Mouse (Mus musculus) ZHBTc4 (cell line): ENCODE measurements around the gene Trappc13.
"Not testable (repeated sequence)": the region's sequence is repeated elsewhere in the genome, so short reads cannot be mapped to it uniquely, and the experiment has no call there.

ENCODE experiments used
- DNase-seq: peaks from one replicate; pipeline ENCODE4 v3.0.0-alpha.2; 2011; ENCODE audit warnings: low read depth, low spot score

Gene Trappc13

GRCm38 (mm10) chr13:104177796-104178649 is at the start of gene Trappc13:
TSS of gene Trappc13 (minus strand) at chr13:104178469.
- DNase-seq = peak; percentile 92

GRCm38 (mm10) chr13:104227478-104227877 is 49.2 kb upstream of the Trappc13 start:
- no peak for DNase-seq

- no peak for DNase-seq
Observed at GRCm38 (mm10) chr13:104204313-104204712, 26.0 kb upstream of the Trappc13 start.

GRCm38 (mm10) chr13:104195891-104196290 is 17.6 kb upstream of the Trappc13 start:
- DNase-seq = not testable (repeated sequence)

GRCm38 (mm10) chr13:104187357-104187756 is 9.1 kb upstream of the Trappc13 start:
- DNase-seq = no peak

GRCm38 (mm10) chr13:104179176-104179888 is 1.1 kb upstream of the Trappc13 start:
- no peak for DNase-seq

GRCm38 (mm10) chr13:104178650-104179121 is 417 bp upstream of the Trappc13 start, which contains the start of gene Trim23:
TSS of gene Trim23 (plus strand) at chr13:104178797.
- peak; percentile 99 for DNase-seq

- DNase-seq = no peak
Observed at GRCm38 (mm10) chr13:104176874-104177273, 1.4 kb downstream of the Trappc13 start.

GRCm38 (mm10) chr13:104172498-104172897 is 5.8 kb downstream of the Trappc13 start:
- no peak for DNase-seq

GRCm38 (mm10) chr13:104171711-104172110 is 6.6 kb downstream of the Trappc13 start:
- DNase-seq = peak; percentile 40

GRCm38 (mm10) chr13:104155686-104156085 is 22.6 kb downstream of the Trappc13 start:
- DNase-seq = no peak

GRCm38 (mm10) chr13:104155106-104155505 is 23.2 kb downstream of the Trappc13 start:
- DNase-seq = no peak

- DNase-seq = no peak
Observed at GRCm38 (mm10) chr13:104154180-104154579, 24.1 kb downstream of the Trappc13 start.

GRCm38 (mm10) chr13:104145646-104146045 is 32.6 kb downstream of the Trappc13 start:
- DNase-seq = no peak

- DNase-seq = no peak
Observed at GRCm38 (mm10) chr13:104144871-104145270, 33.4 kb downstream of the Trappc13 start.

- peak; percentile 81 for DNase-seq
Observed at GRCm38 (mm10) chr13:104139369-104140209, 38.7 kb downstream of the Trappc13 start.

- no peak for DNase-seq
Observed at GRCm38 (mm10) chr13:104134510-104135085, 43.7 kb downstream of the Trappc13 start.

- DNase-seq = no peak
Observed at GRCm38 (mm10) chr13:104132561-104132960, 45.7 kb downstream of the Trappc13 start.

- DNase-seq = no peak
Observed at GRCm38 (mm10) chr13:104123662-104124381, 54.4 kb downstream of the Trappc13 start.

- peak; percentile 72 for DNase-seq
Observed at GRCm38 (mm10) chr13:104122078-104122840, 56.0 kb downstream of the Trappc13 start.
